In the genomic region with DNA sequence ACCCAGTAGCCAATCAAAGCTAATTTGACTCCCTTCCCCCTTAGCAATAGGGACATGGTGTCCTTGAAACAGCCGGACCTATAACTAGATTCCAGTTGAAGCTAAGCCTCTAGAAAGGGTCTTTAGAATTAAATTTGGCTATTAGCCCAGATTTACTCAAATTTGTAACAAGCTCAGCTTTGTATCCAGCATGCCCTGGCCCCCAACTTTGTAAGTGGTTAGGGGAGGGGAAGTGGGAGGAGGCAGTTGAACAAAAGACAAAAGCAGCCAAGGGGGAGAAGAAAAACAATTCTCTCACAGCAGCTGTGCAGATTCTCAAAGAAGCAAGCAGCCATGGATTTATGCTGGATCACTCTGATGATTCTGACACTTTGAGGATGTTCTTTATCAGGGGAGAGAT, we compare ENCODE assay signal across 13 mouse cellular contexts. TPM values are rescaled to one million over a fixed set of nuclear protein-coding genes. Genes with fewer than 3 reads are reported as not detected.
A peak's percentile ranks its signal among the peaks of the same experiment; 100 is the strongest.
DNase-seq lines count a peak whose midpoint lies in the region; ATAC-seq lines count a peak whose summit lies in the region.
"Had no signal": no experiment of that assay in that cellular context is flagged by ENCODE, and none has a peak within 500 bp of the region (broad histone marks: within the 10 kb centered on the region; RNA-seq: fewer than 3 reads in every experiment).

No protein-coding gene starts in this region.

- H3K9ac ChIP-seq in forebrain, embryonic 13.5 days = no peak overlapping the region
- no peak overlapping the region for H3K9ac ChIP-seq in midbrain, embryonic 12.5 days (replicated peaks)
- H3K9ac ChIP-seq: heart, embryonic 12.5 days; liver, embryonic 13.5 days had no signal

- no peaks in the 10 kb centered on the region for H3K36me3 ChIP-seq in forebrain, embryonic 13.5 days (ENCODE audit: poor library complexity, severe bottlenecking)
- H3K36me3 ChIP-seq in midbrain, embryonic 12.5 days = no peaks in the 10 kb centered on the region
- H3K36me3 ChIP-seq: heart, embryonic 12.5 days; liver, embryonic 13.5 days had no signal

- no peak overlapping the region for H3K4me2 ChIP-seq in forebrain, embryonic 13.5 days
- no peak overlapping the region for H3K4me2 ChIP-seq in midbrain, embryonic 12.5 days (replicated peaks)
- H3K4me2 ChIP-seq: heart, embryonic 12.5 days; liver, embryonic 13.5 days had no signal

- peaks cover 2% of the 10 kb centered on the region; the same call in 1 of the 2 replicates for H3K27me3 ChIP-seq in forebrain, embryonic 13.5 days
- H3K27me3 ChIP-seq in midbrain, embryonic 12.5 days = peaks cover 12% of the 10 kb centered on the region; the same call in 1 of the 2 replicates
- H3K27me3 ChIP-seq: heart, embryonic 12.5 days; liver, embryonic 13.5 days had no signal

- peaks cover 18% of the 10 kb centered on the region for H3K4me1 ChIP-seq in forebrain, embryonic 13.5 days
- H3K4me1 ChIP-seq in midbrain, embryonic 12.5 days = peaks cover 5% of the 10 kb centered on the region; the same call in 1 of the 2 replicates
- H3K4me1 ChIP-seq: heart, embryonic 12.5 days; liver, embryonic 13.5 days had no signal

- peak; percentile 88 for ATAC-seq in forebrain, embryonic 13.5 days
- ATAC-seq in midbrain, embryonic 12.5 days (ENCODE audit: low FRiP score, low read depth) = peak; percentile 90
- ATAC-seq in inflammation-experienced regulatory T-cells, adult 6 months = no peak

- H3K9me3 ChIP-seq in forebrain, embryonic 13.5 days (replicated peaks) = no peaks in the 10 kb centered on the region
- H3K9me3 ChIP-seq in midbrain, embryonic 12.5 days = no peaks in the 10 kb centered on the region
- H3K9me3 ChIP-seq: heart, embryonic 12.5 days; liver, embryonic 13.5 days had no signal

- peak overlapping the region; percentile 65 for H3K27ac ChIP-seq in forebrain, embryonic 13.5 days
- peak overlapping the region; percentile 42; the same call in 1 of the 2 replicates for H3K27ac ChIP-seq in midbrain, embryonic 12.5 days (replicated peaks)
- H3K27ac ChIP-seq: liver, embryonic 13.5 days had no signal

- no peak overlapping the region for H3K4me3 ChIP-seq in forebrain, embryonic 13.5 days
- no peak overlapping the region for H3K4me3 ChIP-seq in midbrain, embryonic 12.5 days
- H3K4me3 ChIP-seq: heart, embryonic 12.5 days; liver, embryonic 13.5 days; myocyte had no signal

- 36% methylated on average over 1 of the region's 1 CpGs for WGBS in forebrain, embryonic 13.5 days
- 22% methylated on average over 1 of the region's 1 CpGs for WGBS in midbrain, embryonic 12.5 days

- DNase-seq in layer of hippocampus, adult 9-11 months = peak; percentile 62
- no peak for DNase-seq in layer of hippocampus, postnatal 25 days (ENCODE audit: extremely low spot score in 1 of 2, low spot score in 1 of 2)
- DNase-seq in brain, adult 2 months (ENCODE audit: low read depth, low spot score) = peak; percentile 85
- DNase-seq in liver = no peak
- no peak for DNase-seq in right cerebral cortex, adult 2 months (ENCODE audit: low spot score in 2 of 2)
- DNase-seq: adrenal gland, postnatal 14 days; liver, embryonic 13.5 days; thymus, postnatal 36 days had no signal

RNA-seq across cellular contexts. Expression of a gene that starts 32.8 kb away (rescaled TPM):
- total RNA-seq in layer of hippocampus, postnatal 25 days (2021) = 100 to 1,000 TPM; 716 to 752 TPM
- 331 and 351 TPM in 2 replicates for polyA plus RNA-seq in forebrain, embryonic 13.5 days (2015; fragmentation: Nextera tagmentation; extraction: Ambion mirVana)
- 196 and 209 TPM in 2 replicates for polyA plus RNA-seq in midbrain, embryonic 12.5 days (2016; fragmentation: Nextera tagmentation; extraction: Ambion mirVana)
- polyA plus RNA-seq in inflammation-experienced regulatory T-cells, adult 6 months (2017; shearing (Covaris generic)) = 10 to 100 TPM; 25.8 to 61.6 (median 50.7) TPM

Comparison
In these comparisons a context has a peak if more than half of its experiments do, and no peak if none do; other contexts are left out.
1. DNase-seq: peak in layer of hippocampus, adult 9-11 months (single experiment) and brain, adult 2 months (single experiment); none in layer of hippocampus, postnatal 25 days (0 of 2), liver (single experiment) and right cerebral cortex, adult 2 months (0 of 2).